Mouse (Mus musculus) left cerebral cortex, postnatal 25 days (tissue): ENCODE measurements around the gene Vpreb2. TPM values are rescaled to one million over a fixed set of nuclear protein-coding genes. Genes with fewer than 3 reads are reported as not detected.
"Not testable (repeated sequence)": the region's sequence is repeated elsewhere in the genome, so short reads cannot be mapped to it uniquely, and the experiment has no call there.

ENCODE experiments used
- DNase-seq, 2 experiments: peaks; one replicate each; pipeline ENCODE4 v3.0.0; 2022; ENCODE audit warnings: low spot score in 2 of 2, mixed read lengths in 1 of 2
- intact Hi-C: fragments of 180-260 bp; cut with DNase I; formaldehyde crosslinking; loops from one replicate; pipeline ENCODE4 v1.15.1; 2025
- total RNA-seq, 2 experiments: library from RNA; stranded (reverse); gene quantifications; 2 replicates each; pipeline ENCODE4 v1.2.3; 2021

Vpreb2 gene
- not detected for total RNA-seq

DNA sequence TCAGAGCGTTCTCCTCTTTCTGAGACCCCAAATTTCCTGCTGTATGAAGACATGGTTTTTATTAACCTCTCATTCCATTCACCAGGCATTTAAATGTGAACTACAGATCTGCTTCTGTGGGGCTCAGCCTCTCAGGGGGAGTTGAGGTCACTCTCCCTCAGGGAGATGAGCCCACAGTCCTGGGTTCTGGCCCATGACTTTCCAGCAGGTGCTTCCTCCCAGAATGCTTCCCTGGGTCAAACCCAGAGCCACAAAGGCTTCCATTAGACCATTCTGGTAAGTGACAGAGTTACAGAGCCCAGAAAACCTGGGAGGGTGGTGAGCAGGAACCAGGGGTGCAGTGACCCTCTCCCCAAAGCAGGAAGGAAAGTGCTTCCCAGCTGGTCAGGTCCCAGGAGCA lies at the start of gene Vpreb2:
Gene Vpreb2 (plus strand): TSS at position 301 of the 400 bp plus-strand sequence.
- no peak for DNase-seq
- intact Hi-C loops = no loop called here

DNA sequence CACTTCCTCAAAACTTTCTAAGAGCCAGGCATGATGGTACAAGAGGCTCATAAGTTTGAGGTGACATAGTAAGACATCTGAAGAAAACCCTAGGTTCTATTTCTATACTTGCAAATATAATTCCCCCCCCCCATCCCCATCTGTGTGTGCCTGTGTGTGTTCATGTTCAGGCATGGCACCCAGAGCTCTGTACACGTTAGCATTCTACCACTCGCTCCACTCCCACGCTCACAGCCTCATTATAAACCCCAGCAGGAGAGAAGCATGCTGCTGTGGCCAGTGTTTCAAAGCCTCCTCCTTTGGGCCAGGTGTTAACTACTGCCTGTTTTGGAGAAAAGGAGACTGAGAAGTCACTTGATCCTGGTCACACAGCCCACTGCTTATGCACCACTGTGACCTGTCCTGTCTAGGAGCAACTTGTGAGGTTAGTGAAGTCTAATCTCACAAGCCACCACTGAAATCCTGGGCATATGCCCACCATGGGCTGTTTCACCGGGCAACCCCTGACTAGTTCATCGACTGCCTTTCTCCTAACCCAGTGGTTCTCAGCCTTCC lies 48.2 kb upstream of the Vpreb2 start:
- intact Hi-C loops = loop anchor here (5.0 kb wide), 1 partner anchor 115 kb away; no protein-coding TSS in a partner anchor
- peak in 1 of 2 experiments; percentile 59 for DNase-seq

GRCm38 (mm10) chr16:17933594-17934444 lies 46.4 kb upstream of the Vpreb2 start:
- DNase-seq = no peak
- intact Hi-C loops = loop anchor here (5.0 kb wide), 1 partner anchor 113 kb away; no protein-coding TSS in a partner anchor

GRCm38 (mm10) chr16:17934445-17934910 lies 45.8 kb upstream of the Vpreb2 start:
- intact Hi-C loops = loop anchor here (5.0 kb wide), 1 partner anchor 113 kb away; no protein-coding TSS in a partner anchor
- DNase-seq = no peak

DNA sequence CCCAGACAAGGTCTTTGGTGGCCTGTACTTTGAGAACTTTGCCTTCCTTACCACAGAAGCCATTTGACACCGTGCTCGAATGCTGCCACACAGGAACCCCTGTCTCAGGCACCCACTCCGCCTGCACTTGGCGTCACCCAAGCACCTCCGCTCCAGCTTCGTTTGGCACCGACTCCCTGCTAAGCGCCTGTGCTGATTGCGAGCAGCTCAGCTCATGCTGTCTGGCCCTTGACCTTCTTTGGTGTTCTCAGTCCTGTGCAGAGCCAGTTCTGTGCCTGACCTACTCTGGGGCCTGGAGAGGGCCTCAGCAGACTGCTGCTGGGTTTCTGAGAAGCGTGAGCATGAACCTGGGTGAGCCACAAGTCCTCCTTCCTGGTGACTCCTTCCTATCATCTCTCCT lies 43.5 kb upstream of the Vpreb2 start:
- no peak for DNase-seq
- intact Hi-C loops = loop anchor here (5.0 kb wide), 1 partner anchor 101 kb away; no protein-coding TSS in a partner anchor

GRCm38 (mm10) chr16:17938187-17938586 lies 42.0 kb upstream of the Vpreb2 start:
- no peak for DNase-seq
- intact Hi-C loops = loop anchor here (5.0 kb wide), 1 partner anchor 99 kb away; no protein-coding TSS in a partner anchor

DNA sequence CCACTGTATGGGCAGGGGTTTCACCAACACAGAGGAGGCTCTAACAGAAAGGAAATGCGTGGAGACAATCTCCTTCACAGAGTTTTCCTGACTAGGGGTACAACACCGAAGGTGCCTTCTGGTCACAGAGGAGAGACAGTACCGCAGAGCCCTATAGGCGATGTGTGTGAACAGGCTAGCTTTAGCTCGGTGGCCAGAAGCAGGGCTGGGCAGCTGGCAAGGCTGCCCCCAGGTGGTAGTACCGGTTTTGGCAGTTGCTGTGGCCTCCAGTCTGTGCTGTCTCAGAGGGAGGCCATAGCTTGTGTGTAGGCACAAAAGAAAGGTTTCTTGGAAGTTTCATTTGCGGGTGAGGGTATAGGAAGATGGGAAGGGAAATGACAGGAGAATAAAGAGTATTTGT lies 41.4 kb upstream of the Vpreb2 start:
- intact Hi-C loops = loop anchor here (5.0 kb wide), 1 partner anchor 98 kb away; no protein-coding TSS in a partner anchor
- DNase-seq = peak; percentile 40 to 53

DNA sequence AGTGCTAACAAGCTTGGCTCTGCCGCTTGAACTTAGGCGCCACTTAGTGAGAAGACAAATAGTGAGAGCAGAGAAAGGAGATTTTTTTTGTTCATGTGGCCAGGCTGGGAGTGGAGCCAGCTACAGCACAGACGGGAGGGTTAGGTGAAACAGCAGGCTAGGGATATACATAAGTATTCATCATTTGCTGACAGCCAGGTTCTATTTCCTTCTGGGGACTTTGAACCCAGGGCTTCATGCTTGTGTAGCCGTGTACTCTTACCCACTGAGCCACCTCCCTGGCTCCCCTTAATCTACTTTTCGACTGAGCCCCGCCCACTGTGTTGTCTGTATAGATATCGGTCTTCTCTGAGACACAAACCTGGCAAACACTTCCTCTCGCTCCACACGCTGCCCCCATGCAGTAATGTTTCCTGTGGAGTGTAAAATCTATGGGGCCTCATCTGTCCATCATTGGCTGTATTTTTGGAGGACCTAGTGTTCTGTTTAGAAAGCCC lies 40.9 kb upstream of the Vpreb2 start:
- intact Hi-C loops = loop anchor here (5.0 kb wide), 1 partner anchor 98 kb away; no protein-coding TSS in a partner anchor
- no peak for DNase-seq

- intact Hi-C loops = no loop called here
- DNase-seq = no peak
Observed at GRCm38 (mm10) chr16:17943466-17943865, 36.8 kb upstream of the Vpreb2 start.

GRCm38 (mm10) chr16:17945081-17945831 lies 35.0 kb upstream of the Vpreb2 start:
- no peak for DNase-seq
- intact Hi-C loops = no loop called here

GRCm38 (mm10) chr16:17949421-17949877 lies 30.8 kb upstream of the Vpreb2 start:
- peak in 1 of 2 experiments; percentile 61 for DNase-seq
- intact Hi-C loops = no loop called here

DNA sequence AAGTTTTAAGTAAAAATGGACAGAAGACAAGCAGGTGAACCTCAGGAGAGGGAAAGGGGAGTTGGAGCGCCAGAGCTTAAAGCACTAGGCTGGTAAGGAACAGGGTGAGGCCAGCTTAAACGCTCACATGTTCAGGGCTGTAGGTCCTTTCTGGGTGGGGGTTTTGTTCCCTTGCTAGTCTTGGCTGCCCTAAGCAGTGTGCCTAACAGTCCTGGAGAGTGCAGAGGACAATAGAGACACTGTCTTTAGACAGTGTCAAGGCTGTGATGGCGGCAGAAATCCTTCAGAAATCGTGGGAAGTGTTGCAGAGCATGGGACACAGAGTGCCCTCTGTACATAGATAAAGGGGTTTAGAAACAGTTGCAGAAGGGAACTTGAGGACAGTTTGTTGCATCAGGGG lies 30.2 kb upstream of the Vpreb2 start:
- DNase-seq = no peak
- intact Hi-C loops = no loop called here

DNA sequence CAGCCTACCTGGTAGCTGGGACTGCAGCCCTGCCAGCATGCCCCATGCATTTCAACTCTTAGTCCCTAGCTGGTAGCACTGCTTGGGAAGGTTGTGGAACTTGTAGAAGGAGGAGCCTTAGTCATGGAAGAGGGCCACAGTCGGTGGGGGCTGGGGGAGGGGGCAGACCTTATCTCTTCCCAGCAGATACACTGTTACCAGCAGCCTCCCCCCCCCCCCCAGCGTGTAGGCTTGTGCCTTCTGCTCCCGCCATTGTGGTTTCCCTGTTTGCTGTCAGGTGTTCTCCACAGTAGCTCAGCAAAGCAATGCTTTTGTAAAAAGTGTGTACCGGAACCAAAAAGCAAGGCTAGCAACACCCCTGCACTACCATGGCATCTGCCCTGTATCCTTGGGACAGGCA lies 28.6 kb upstream of the Vpreb2 start:
- DNase-seq = no peak
- intact Hi-C loops = no loop called here

GRCm38 (mm10) chr16:17956052-17956638 lies 24.1 kb upstream of the Vpreb2 start:
- intact Hi-C loops, DNase-seq: not testable (repeated sequence)

- intact Hi-C loops = no loop called here
- DNase-seq = no peak
Observed at GRCm38 (mm10) chr16:17962091-17962490, 18.1 kb upstream of the Vpreb2 start.

DNA sequence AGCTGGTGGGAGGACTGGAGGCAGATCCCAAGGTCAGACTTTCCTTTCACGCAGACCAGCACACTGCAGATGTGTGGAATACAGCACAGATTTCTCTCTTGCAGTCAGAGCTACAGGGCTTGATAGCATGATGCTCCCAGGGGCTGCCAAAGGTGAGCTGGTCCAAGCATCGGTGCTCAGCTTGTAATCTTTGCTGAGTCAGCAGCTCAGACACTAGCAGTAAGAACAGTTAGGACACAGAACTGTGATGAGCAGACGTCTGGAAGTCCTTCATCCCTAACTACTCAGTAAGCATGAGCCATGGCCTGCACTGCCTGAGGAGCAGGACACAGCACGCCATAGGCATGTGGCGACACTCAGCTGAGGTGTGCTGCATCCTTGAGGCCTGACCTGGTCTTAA lies 8.4 kb upstream of the Vpreb2 start:
- intact Hi-C loops = no loop called here
- DNase-seq = no peak

DNA sequence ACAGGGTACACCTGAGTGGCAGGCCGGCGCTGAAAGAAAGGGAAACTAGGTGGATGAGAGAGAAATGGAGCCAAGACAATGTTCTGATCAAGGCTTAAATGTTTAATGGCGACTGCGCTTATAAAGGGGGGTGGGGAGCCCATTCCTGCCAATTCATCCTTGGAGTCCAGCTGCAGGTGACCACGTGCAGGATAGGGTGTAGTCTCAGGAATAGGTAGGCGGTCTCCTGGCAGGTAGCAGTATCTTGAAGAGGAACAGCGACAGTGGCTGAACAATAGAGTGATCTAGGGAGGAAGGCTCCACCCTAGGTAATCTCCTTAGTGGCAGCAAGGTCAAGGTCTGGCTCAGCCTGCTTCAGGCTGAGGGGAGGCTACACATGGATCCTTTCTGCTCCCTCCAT lies 2.4 kb upstream of the Vpreb2 start:
- intact Hi-C loops, DNase-seq: not testable (repeated sequence)

DNA sequence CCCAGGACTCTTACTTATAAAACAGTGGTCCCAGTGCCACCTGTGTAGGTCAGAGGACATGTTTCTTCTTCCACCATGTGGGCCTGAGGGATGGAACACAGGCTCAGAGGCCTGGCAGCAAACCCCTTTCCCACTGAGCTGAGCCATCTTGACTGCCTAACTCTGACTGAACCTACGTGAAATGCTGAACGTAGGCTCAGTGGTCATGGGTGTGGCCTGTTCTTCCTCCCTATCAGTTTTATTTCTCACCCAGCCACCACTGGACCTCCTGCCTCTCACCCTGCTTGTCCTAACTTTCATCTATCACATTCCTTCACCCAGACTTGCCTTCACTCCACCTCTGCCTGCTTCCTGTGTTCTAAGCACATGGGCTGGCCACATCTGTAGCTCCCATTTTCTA lies 3.0 kb downstream of the Vpreb2 start:
- intact Hi-C loops = no loop called here
- DNase-seq = no peak

DNA sequence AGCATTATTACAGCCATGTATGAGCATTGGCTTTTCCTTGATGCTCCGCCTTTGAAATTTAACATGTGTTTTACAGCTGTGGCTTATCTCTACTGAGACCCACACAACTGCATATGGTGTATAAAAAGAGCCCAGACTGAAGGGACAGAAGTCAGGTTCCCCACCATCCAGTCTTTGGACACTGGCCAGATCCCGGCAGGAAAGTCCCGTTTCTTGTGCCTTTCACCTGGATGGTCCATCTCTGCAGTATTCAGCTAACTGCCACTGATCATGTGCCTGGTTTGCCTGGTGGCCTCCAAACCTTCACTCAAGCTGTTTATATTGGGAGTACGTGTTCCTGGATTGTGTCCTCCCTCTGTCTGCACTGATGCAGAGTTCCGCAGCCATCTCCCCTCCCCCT lies 4.0 kb downstream of the Vpreb2 start:
- DNase-seq = no peak
- intact Hi-C loops = no loop called here
